Mouse (Mus musculus) heart, adult 2 months (tissue): ENCODE data around the gene Timm23.

Experiments
- CTCF ChIP-seq: fragments of 200-600 bp; IDR thresholded peaks from 2 replicates; pipeline ENCODE4 v1.8.1; 2022; ENCODE audit warnings: antibody characterized with exemption, mild to moderate bottlenecking, moderate library complexity
- EP300 ChIP-seq: fragments of 200-500 bp; IDR thresholded peaks from 2 replicates; pipeline ENCODE4 v1.6.1; 2011; ENCODE audit warnings: low read depth, low read length, control low read depth; ENCODE audit not compliant: insufficient read depth
- POLR2A ChIP-seq: fragments of 200-500 bp; IDR thresholded peaks from 2 replicates; pipeline ENCODE4 v1.6.1; 2011; ENCODE audit warnings: mild to moderate bottlenecking, low read depth, low read length, control low read depth; ENCODE audit not compliant: insufficient read depth

DNA sequence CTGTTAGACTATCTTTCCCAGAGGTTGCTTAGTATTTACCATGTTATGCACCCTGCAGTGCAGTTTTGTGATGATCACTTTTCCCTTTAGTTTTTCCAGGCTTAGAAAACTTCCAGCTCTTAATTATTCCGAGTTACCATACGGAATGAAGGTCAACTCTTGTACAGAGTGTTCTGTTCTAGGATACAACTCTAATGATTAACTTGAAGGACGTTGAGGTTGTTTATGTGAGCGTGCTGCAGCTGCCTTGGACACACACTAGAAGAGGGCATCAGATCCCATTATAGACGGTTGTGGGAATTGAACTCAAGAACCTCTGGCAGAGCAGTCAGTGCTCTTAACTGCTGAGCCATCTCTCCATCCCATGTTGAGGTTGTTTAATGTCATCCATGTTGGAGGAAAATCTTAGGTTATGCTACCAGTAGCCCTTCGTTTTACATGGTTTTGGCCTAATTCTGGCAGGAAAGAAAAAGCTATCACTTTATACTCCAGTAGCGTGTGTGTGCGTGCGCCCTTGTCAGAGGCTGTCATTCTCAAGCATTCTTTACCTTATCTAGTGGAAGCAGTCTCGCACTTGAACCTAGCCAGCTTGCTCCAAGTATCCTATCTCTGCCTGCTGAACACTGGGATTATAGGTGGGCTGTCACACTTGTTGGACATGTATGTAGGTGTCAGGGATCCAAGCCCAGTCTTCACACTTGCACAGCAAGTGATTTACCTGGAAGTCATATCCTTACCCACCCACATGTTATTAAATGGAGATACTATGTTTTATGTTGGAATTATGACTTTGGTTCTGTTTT is 22.1 kb downstream of the Timm23 start:
- TF ChIP-seq CTCF (no peak), POLR2A (no peak), EP300 (no peak)
